Mouse (Mus musculus) MEL (cell line): ENCODE results near the gene Ankub1.

ENCODE experiments used
- CHD2 ChIP-seq: IDR thresholded peaks from 2 replicates; pipeline ENCODE4 v1.6.1; 2011; ENCODE audit warnings: low read length, improper control_type of control experiment
- CTCF ChIP-seq, 3 experiments: IDR thresholded peaks in 2 of 3; conservative IDR thresholded peaks in 1 of 3; 2 replicates each; pipeline ENCODE4 v1.5.1; 2011 to 2012; ENCODE audit warnings: low read length in 3 of 3, low read depth in 2 of 3, mild to moderate bottlenecking in 2 of 3, improper control_type of control experiment in 1 of 3, inconsistent platforms in 1 of 3, mixed read lengths in 1 of 3, moderate library complexity in 1 of 3; ENCODE audit not compliant: control insufficient read depth in 1 of 3, insufficient read depth in 1 of 3, poor library complexity in 1 of 3, severe bottlenecking in 1 of 3
- KAT2A ChIP-seq: conservative IDR thresholded peaks from 2 replicates; pipeline ENCODE4 v1.6.1; 2012; ENCODE audit warnings: low read depth, low read length, improper control_type of control experiment, inconsistent platforms
- MAZ ChIP-seq: IDR thresholded peaks from 2 replicates; pipeline ENCODE4 v1.6.1; 2012; ENCODE audit warnings: low read depth, mild to moderate bottlenecking, inconsistent platforms, low read length, improper control_type of control experiment
- POLR2A ChIP-seq, 2 experiments: IDR thresholded peaks; 2 replicates each; pipeline ENCODE4 v1.6.1; 2011 to 2012; ENCODE audit warnings: low read length in 2 of 2, mild to moderate bottlenecking in 2 of 2, control low read depth in 1 of 2, improper control_type of control experiment in 1 of 2, low read depth in 1 of 2, moderate library complexity in 1 of 2; ENCODE audit not compliant: control insufficient read depth in 1 of 2, insufficient read depth in 1 of 2, poor library complexity in 1 of 2
- POLR2AphosphoS2 ChIP-seq: IDR thresholded peaks from 2 replicates; pipeline ENCODE4 v1.6.1; 2011; ENCODE audit warnings: low read length, improper control_type of control experiment
- USF2 ChIP-seq, 2 experiments: IDR thresholded peaks; 2 replicates each; pipeline ENCODE4 v1.6.1; 2011 to 2012; ENCODE audit warnings: improper control_type of control experiment in 2 of 2, low read length in 2 of 2, borderline replicate concordance in 1 of 2, inconsistent platforms in 1 of 2, low read depth in 1 of 2, mild to moderate bottlenecking in 1 of 2; ENCODE audit not compliant: insufficient read depth in 1 of 2
- ZNF384 ChIP-seq: IDR thresholded peaks from 2 replicates; pipeline ENCODE4 v1.6.1; 2012; ENCODE audit warnings: low read depth, mild to moderate bottlenecking, inconsistent platforms, low read length, improper control_type of control experiment

DNA sequence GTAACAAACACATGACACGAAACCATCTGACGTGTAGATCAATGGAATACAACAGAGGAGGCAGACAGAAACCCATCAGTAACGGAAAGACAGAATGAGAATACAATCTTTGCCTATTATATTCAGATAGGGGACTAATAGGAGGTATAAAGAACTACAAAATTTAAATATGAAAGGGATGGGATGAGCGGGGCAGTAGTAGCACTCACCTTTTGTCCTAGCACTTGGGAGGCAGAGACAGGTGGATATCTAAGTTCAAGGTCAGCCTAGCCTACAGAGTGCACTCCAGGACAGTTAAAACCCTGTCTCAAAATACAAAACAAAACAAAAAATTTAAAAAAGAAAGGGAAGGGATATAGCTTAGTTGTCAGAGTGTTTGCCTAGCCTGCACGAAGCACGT, 49.4 kb downstream of the Ankub1 start:
- TF ChIP-seq POLR2A (IDR thresholded peaks at IDR 0.05; ENCODE audit: control insufficient read depth in 1 of 2, insufficient read depth in 1 of 2, low read depth in 1 of 2, low read length in 2 of 2, poor library complexity in 1 of 2) (no peak), MAZ (no peak), KAT2A (no peak), POLR2AphosphoS2 (no peak), USF2 (IDR thresholded peaks at IDR 0.05; ENCODE audit: borderline replicate concordance in 1 of 2, insufficient read depth in 1 of 2, low read depth in 1 of 2, low read length in 2 of 2) (no peak), ZNF384 (no peak), CTCF (IDR thresholded peaks at IDR 0.05 in 2 of 3, conservative IDR thresholded peaks at IDR 0.05 in 1 of 3; ENCODE audit: control insufficient read depth in 1 of 3, insufficient read depth in 1 of 3, low read depth in 2 of 3, low read length in 3 of 3, poor library complexity in 1 of 3, severe bottlenecking in 1 of 3) (no peak), CHD2 (no peak)
